Mouse (Mus musculus): ENCODE results near the gene Tanc1. TPM values are rescaled to one million over a fixed set of nuclear protein-coding genes. Genes with fewer than 3 reads are reported as not detected.
"Not testable (repeated sequence)": the region's sequence is repeated elsewhere in the genome, so short reads cannot be mapped to it uniquely, and the experiment has no call there.

Tanc1 gene
- total and polyA plus RNA-seq, 3 experiments, result 5.6 to 17.3 (median 16.4) TPM

DNA sequence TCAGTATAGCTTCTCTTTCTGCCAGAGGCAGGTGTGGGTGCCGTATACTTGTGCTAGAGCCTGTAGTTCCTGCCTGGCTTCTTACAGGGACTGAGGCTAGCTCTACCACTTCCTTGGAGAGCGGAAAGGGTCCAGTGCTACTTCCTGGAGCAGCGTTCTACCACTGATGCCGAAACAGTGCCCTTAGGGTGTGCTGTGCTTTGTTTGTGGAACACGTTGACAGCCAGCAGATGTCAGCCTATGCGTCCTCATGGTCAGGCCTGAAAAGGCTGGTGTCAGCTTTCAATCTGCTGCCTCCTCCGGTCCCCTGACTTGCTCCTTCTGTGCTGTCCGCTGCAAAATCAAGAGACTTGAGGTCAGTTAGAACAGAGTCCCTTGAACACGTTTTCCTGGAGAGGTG, 218.3 kb downstream of the Tanc1 start:
- DNase-seq, result no peak

DNA sequence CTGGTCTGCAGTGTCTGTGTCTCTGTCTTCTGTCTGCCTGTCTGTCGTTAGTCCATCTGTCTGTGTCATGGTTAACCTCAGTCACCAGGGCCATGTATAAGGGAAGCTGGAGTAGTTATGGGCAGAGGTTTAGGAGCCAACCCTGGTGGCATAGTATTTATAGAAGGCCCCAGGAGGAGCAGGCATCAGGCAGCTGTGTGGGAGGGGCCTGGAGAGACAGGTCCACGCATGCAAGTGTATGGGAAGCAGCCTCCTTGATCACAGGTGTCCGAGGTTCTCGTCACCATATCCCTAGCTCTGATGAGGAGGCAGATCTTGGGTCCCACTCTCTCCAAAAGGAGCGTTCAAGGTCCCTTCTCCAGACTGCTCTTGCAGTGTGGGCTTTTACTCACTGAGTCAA, 219.1 kb downstream of the Tanc1 start:
- DNase-seq, result no peak

DNA sequence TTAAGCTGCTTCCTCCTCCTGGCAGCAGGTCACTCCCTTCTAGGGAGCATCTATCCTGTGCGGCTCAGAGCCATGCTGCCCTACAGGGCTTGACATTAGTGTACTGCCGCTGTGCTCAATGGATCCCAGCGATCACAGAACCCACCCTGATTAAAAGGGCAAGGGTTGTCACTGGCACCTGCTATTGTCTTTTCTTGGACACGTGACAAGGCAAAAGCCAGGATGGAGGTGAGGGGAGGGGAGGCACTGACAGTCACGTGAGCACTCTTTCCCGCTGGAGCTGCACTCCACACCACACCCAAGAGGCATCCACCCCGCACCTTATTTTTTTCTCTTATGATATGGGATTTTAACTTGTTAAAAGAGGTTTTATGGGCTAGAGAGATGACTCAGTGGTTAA, 220.0 kb downstream of the Tanc1 start:
- no peak for DNase-seq

DNA sequence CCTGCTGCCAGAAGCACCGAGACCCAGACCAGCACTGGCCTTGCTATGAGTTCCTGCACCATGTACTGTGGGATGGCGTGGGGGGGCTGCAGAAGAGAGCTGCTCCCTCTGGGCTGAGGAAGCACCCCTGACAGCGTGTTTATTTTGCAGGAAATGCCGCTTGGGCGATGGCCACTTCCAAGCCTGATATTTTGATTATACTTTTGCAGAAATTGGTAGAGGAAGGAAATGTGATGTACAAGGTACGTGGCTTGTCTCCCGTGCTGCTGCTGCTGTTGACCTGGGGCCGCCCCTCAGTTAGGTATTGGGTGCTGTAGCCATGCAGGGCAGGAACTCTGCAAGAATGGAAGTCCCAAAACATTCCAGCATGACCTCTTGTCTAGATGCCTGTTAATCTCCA, 227.0 kb downstream of the Tanc1 start:
- peak; percentile 47 for DNase-seq

DNA sequence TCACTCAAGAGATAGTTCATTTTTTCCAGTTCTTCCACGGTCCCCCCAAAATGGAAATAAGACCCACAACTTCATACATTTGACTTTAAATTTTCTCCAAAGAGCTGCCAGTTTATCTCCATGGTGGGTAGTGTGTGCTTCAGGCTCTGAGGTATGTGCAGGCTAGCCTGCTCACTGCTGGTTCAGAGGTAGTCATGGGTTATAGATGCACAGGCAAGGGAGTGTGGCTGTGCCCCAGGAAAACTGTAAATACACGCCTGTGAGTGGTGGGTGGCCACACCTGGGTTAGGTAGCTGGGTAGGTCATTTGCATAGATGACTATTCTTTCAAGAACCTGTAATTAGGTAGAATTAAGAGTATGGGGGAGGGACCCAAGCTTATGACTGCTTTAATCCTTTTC, 227.9 kb downstream of the Tanc1 start:
- DNase-seq, result no peak

DNA sequence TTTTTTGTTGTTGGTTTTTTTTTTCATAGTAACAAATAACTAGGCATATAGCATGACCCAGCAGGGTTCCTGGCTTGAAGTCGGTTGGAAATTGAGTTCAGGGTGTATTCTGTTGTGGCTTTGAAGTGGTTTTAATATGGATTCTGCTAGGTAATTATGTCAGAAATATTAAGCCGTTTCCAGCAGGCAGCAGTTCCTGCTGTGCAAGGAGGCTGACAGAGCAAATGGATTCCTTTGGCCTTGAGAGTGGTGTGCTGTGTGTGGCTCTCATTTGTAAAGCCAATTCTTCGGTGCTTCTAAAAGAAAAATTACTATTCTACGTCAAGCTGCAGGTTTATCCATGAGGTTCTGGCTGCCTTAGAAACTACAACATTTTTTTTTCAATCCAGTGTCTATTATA, 228.3 kb downstream of the Tanc1 start:
- no peak for DNase-seq

DNA sequence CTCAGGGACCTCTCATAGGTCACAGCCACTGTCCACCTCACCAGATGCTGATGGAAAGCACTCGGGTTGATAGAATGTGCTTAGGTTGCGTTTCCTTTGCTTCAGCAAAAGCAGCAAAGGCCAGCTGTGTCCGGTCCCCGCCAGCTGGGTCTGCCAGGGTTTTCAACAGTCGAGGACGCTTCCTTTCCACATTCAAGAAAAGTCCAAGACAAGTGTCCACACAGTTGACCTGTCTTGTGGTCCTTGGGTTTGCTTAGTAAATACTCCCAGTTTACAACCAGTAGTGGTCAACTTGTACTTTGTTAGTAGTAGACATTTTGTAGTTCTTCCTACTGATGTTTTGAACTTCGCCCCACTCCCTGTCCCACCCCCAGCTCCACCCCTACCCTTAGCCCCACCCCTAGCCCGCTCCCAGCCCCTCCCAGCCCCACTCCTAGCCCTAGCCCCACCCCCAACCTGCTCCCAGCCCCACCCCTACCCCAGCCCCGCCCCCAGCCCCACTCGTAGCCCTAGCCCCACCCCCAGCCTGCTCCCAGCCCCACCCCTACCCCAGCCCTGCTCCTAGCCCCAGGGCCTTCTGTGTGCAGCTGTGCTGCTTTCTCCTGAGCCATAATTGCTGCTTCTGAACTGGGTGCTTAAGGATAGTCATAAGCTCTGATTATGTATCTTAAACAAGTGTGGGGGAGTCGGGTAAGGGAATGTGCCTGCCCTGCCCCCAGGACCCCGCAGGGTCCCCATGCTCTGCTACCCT, 229.5 kb downstream of the Tanc1 start:
- peak; percentile 13 for DNase-seq

DNA sequence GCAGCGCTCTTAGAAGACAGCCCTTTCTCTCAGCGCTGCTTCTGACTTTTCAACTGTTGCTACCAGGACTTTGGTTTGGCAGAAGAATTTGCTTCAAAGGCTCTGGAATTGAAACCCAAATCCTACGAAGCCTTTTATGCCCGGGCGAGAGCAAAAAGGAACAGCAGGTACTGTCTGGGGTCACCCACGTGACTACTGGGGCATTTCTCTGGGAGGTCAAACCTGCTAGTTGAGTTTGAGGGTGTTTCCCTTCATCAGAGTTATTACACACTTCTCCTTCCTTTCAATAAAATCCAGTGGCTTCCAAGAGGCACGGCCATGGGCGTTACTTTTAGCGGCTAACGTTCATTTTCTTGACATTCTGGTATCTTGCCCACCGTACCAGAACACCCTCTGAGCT, 230.1 kb downstream of the Tanc1 start:
- DNase-seq, result no peak

DNA sequence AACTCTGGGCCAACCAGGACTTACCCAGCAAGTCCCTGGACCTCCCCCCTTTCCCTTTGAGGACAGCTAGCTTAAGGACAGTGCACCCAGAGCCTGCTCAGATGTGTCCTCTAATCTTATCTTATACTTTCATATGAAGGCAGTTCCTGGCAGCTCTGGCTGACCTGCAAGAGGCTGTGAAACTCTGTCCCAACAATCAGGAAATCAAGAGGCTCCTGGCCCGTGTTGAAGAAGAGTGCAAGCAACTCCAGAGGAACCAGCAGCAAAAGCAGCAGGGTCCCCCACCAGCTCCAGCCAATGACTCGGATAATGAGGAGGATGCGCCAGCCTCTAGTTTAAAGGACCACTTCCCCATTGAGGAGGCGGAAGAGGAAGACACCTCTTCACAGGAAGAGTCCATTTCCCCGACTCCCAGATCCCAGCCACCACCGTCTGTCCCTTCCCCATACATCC, 230.7 kb downstream of the Tanc1 start:
- no peak for DNase-seq

DNA sequence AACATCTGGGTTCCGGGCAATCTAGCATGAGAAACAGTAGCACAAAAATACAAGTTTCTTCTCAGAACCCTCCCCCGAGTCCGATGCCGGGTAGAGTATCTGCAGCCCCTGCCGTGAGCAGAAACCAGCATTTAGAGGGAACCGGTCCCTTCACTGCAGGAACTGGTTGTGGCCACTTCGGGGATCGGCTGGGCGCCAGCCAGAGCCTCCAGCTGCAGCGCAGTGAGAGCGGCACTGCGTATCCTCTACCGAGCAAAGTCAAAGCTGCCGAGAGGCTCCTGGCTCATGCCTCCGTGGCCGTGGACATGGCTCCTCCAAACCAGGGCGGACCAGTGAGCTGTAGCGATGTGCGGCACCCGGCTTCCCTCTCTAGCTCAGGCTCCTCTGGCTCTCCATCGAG, 231.3 kb downstream of the Tanc1 start:
- no peak for DNase-seq

DNA sequence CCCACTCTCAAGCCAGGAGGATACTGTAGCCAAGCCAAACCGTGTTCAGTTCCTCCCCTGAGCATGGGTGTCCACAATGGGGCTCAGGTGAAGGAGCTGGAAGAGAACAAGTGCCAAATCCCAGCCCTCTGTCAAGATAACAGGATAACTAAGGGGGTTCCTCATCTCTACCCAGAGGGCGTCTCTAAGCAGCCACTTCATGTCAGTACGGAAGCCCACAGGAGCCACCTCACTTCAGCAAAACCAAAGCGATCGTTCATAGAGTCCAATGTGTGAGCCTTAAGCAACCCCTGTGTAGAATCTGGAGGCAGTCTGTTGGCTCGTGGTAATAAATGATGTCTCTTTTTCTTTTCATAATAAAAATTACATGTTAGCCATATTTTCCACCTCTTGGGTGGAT, 232.0 kb downstream of the Tanc1 start:
- DNase-seq, result no peak

DNA sequence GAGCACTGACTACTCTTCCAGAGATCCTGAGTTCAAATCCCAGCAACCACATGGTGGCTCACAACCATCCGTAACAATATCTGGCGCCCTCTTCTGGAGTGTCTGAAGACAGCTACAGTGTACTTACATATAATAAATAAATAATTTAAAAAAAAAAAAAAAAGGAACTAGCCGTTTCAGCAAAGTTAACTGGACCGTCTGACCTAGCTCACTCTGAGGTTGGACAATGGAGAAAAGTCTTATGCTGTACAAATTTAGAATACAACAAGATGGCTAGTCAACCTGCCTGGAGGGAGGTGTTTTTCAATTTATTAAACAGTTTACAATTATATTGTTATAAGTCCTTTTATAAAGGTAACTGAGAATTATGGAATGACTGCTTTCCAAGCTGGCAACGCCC, 240.0 kb downstream of the Tanc1 start:
- DNase-seq, result not testable (repeated sequence)

DNA sequence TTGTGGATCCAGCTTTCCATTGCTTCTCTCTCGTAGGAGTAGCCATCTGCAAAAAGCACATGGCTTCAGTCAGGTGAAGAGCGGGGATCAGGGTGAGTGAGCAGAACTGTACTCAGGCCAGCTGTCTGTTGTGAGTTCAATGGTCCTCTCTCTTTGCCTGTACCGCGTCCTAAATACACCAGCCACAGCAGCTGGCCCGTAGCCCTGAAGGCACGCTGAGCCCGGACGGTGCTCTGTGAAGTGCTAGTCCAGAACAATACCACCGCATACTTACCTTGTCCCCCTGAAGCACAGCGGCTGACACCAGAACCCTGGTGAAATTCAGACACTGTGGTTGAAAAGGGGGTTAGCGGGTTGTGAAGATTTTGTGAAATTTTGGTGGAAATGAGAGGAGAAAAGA, 241.1 kb downstream of the Tanc1 start:
- DNase-seq, result no peak

DNA sequence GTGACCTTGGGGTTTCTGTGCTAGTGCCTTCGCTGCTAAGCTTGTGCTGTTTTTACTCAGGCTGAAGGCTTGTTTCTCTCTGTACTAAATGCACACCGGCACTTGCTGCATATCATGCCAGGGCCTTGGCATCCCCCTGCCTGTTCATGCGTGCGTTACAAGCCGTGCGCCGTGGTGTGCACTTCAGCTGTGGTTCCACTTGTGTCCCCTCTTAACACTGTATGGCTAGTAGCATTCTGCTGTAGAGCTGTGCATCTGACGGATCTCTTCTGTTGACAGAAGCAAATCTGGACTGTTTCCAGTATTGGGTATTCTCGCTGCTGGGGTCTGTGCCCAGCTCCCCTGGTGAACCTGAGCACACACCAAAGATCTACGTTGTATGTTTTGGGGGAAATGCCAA, 241.7 kb downstream of the Tanc1 start:
- no peak for DNase-seq

DNA sequence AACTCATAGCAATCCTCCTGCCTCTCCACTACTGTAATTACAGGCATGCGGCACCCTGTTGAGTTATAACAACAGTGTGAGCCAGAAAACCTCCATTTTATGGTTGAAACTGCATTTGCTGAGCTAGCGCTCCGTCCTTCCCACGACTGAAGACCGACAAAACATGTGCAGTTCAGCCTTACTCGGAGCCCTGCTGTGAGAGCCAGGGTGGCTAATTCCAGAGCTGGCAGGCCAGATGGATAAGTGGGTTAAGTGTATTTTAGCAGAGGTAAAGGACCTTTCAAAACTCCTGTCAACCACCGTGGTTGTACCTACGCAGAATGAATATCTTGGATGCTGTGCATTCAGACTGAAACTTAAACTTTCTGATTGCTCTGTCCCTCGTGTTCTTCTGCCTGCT, 242.5 kb downstream of the Tanc1 start:
- DNase-seq, result no peak

DNA sequence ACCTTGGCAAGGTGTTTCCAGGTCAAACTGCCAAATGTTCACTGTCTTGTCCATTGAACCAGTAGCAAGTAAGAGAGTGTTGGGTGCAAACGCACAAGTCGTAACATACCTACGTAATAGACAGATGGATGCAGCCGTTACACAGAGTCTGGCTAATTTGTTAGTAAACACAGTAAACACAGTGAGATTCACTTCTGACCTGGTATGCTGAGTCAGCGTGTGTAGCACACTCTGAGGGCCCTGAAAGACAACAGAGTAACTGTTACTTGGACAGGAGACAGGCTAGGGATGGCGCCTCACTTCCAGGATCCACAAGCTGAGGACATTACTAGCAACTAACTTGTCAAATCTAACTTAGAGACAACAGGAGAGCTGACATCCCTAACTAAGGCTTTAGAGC, 250.8 kb downstream of the Tanc1 start:
- no peak for DNase-seq

DNA sequence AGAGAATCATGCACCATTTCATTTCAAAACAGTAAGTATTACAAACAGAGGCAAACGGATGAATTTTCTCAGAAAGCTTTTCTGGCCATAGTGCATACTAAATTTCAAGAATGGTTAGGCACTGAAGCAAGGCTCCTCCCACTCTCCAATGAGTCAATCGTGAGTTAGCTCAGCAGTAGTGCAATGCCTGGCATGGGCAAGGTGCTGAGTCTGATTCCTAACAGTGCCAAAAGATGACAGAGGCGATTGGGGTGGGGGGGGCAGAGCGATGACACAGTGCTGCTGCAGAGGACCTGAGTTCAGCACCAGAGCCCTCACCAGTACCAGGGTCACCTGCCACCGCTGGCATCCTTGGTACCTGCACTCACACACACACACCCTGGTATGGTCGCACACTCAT, 258.7 kb downstream of the Tanc1 start:
- peak; percentile 55 for DNase-seq

DNA sequence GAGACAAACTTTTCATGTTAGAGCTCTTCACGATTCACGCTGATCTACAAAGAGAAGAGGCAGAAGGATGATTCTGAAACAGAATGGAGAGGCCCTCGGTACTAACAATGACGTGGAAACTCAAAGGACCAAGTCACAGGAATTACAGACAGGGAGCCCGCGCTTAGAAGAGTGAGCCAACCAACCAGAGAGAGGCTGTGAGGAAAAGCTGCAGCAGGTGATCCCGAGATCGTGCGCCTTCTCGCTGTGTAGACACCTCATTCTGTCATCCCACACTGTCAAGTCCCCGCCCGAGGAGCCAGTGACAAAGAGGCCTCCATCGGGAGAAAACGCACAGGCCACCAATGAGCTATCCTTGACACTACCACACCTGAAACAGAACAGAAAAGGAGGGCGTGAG, 264.6 kb downstream of the Tanc1 start:
- no peak for DNase-seq

DNA sequence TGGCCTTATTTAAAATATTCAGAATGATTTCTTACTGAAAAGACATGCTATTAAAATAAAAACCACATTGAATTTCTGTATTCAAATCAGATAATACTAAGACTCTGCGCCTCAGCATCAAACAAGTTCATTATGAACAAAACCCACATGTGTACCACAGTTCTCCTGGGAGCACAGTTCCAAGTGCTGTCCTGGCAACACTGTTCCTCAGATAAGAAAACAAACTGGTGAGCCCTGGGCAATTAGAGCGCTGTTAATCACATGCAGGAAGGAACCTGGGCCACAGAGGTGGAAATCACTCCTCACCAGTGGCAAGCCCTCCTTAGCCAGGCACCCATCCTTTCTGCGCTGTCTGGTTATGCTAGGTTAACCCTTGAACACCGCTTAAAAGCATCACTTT, 265.5 kb downstream of the Tanc1 start:
- DNase-seq, result no peak

DNA sequence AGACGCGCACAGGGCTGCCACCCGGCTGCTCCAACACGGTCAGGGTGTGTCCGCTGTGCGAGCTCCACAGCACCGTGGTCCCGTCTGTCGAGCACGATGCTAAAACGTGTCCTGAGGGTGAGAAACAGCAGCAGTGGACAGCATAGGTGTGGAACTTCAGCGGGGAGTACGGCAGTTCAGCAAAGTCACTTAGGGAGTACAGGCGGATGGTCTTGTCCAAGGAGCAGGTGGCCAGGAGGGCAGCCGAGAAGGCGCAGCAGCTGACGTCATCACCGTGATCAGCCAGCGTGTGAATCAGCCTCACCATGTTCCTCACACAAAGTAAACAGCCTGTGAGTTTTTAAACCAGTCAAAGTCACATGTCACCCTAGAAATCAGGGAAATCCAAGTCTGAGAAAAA, 266.4 kb downstream of the Tanc1 start:
- DNase-seq, result no peak

DNA sequence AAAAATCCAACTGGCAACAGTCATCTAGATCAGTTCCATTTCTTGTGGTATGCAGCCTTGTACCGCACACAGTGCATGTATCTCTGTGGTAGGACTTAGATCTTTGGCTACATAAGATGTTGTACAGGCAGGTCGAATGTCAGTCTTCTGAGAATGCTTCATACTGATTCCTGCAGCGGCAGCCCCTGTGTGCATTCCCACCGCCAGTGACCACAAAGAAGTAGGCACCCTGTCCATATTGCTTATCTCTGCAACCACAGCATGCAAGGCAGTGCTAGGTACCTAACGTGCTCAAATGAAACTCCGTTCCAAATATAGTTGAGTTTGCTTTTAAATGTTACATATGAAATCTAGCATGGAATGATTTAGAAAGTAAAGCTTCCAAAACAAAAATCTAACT, 269.6 kb downstream of the Tanc1 start:
- DNase-seq, result no peak

DNA sequence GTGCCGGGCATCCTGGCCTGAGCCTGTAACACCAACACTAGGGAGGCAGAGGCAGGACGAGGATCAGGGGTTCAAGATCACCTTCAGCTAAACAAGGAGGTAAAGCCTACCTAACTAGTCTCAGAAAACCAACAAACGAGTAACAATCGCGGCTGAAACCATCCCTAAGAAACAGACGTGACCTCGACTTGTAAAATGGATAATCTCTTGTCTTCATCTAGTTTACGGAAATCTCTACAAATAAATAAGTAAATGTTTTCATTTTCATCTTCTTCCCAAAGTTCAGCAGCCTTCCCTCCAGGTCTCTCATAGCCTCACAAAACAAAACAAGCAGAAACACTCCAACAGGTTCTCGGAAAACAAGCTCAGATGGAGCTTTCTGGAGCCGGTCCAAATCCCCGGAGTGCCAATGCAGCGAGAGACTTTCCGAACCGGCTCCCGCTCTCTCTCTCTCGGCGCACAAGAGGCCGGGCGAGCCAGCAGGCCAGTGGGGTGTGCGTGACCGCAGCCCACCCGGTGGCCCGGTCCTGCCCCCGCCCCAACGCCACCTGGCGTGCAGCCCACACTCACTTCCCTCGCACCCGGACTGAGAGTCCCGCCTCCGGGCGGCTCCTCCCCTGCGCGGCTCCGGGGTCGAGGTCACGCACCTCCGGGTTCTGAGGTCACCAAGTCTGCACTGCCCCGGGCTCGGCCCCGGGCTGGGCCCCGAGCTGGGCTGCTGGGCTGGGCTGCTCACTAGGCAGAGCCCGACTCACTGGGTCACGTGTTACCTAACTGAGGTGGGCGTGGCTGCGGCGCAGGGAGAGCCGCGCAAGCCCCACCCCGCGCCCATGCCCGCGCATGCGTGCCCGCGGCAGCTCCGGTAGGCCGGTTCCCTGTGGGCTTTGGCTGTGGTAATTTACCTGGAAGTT, 270.2 kb downstream of the Tanc1 start, which contains the start of gene Wdsub1:
Gene Wdsub1 (minus strand): TSS at position 761 of the 911 bp plus-strand sequence.
- peak; percentile 96 for DNase-seq

DNA sequence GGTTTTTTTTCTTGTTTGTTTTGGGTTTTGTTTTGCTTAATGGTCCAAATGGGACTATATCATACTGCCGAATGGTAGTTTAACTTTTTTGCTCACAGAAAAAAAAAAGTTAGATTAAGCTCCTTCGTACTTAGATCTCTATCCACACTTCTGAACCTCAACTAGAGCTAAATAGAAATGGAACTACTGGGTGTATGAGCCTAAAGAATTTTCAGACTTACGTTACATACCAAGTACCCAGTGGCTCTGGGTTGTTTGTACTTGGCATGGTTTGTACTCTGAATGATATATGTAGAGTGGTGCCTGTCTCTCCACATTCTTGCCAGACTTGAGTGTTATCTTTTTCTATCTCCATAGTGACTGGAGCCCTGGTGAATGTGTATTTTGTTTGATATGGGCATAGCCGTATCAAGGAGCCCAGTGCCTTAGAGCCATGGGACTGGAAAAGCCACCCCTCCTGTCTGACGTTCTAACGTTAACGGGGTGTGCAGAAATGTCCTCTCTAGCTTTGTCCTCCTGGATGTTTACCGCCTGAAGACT, 271.0 kb downstream of the Tanc1 start:
- no peak for DNase-seq
